Mouse (Mus musculus): Measurements from ENCODE around the gene Setd5. TPM values are rescaled to one million over a fixed set of nuclear protein-coding genes. Genes with fewer than 3 reads are reported as not detected.

Gene Setd5
- 108 and 197 TPM in 2 replicates for polyA plus RNA-seq (2012)

GRCm38 (mm10) chr6:113076686-113077516 is at the start of gene Setd5:
TSS of gene Setd5 (plus strand) at chr6:113077365.
- no peak for TF ChIP-seq GATA1 (IDR thresholded peaks at IDR 0.05; ENCODE audit: low read length)

DNA sequence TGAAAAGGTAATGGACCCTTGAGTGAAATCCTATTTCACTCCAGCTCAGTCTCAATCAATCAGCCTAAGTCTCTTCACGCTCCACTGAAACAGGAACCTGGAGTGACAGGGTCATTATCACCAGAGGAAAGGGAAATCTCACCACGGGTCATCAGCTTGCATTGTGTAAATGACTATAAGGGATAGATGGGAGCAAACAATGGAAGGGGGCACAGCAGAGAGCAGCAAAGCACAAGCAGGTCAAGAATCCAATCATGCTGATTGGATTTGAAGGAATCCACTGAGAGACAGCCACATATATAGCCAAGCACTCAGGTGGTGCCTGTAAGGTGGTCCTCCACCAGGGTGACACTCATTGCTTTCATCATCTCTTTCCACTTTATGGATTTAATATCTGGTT is 49.7 kb upstream of the Setd5 start:
- no peak for TF ChIP-seq GATA1 (IDR thresholded peaks at IDR 0.05; ENCODE audit: low read length)

- no peak for TF ChIP-seq GATA1 (IDR thresholded peaks at IDR 0.05; ENCODE audit: low read length)
Measured at GRCm38 (mm10) chr6:113029006-113029405, 48.2 kb upstream of the Setd5 start.

DNA sequence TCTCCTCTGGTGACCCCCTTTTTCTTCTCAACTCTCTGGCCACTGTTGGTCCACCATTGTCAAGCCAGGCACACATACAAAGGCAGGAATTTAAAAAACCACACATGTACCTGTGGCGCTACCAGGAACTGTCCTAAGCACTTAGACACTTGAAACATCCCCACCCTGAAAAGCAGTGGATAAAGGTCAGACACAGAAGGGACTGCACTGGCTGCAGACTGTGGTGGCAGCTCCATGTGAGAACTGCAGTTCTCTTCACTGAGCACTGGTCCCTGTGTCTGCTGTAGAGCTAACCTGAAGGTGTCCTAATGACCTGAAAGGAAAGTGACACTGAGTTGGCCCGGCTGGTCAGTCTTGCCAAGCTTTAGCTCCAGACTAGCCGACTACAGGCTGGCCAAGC is 46.6 kb upstream of the Setd5 start:
- TF ChIP-seq GATA1 (IDR thresholded peaks at IDR 0.05; ENCODE audit: low read length) = no peak

- TF ChIP-seq GATA1 (IDR thresholded peaks at IDR 0.05; ENCODE audit: low read length) = no peak
Measured at GRCm38 (mm10) chr6:113030970-113031660, 46.0 kb upstream of the Setd5 start.

DNA sequence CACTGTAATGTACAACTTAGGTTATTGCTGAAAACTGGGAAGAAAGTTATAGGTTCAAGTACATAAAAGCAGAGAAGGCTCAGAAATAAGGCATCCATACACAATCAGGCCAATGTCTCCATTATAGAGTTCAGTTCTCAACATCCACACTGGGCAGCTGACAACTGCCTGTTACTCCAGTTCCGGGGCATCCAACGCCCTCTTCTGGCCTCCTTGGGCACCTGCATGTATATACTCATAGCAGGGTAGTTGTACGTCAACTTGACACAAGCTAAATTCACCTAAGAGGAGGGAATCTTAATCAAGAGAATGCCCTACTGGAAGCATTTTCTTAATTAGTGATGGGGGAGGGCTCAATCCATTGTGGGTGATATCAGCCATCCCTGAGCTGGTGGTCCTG is 45.0 kb upstream of the Setd5 start:
- no peak for TF ChIP-seq GATA1 (IDR thresholded peaks at IDR 0.05; ENCODE audit: low read length)

- no peak for TF ChIP-seq GATA1 (IDR thresholded peaks at IDR 0.05; ENCODE audit: low read length)
Measured at GRCm38 (mm10) chr6:113033185-113033584, 44.0 kb upstream of the Setd5 start.

DNA sequence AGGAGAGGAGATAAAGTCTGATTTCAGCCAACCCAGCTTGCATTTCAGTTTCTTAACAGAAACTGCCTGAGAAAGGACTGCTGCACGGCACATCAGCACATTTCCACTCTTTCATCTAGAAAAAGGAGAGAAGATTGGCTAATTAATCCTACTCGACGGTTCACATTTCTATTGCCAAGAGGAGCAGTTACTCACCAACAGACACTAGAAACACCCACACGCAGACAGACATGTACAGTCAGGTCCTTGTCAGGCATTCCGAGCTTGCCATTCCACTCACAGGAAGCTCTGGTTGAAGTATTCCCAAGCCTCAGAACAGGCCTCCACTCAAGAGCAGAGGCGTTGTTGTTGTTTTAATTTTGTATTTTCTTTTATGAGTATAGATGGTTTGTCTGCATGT is 42.7 kb upstream of the Setd5 start:
- TF ChIP-seq GATA1 (IDR thresholded peaks at IDR 0.05; ENCODE audit: low read length) = no peak

GRCm38 (mm10) chr6:113036463-113037175 is 40.5 kb upstream of the Setd5 start:
- no peak for TF ChIP-seq GATA1 (IDR thresholded peaks at IDR 0.05; ENCODE audit: low read length)

DNA sequence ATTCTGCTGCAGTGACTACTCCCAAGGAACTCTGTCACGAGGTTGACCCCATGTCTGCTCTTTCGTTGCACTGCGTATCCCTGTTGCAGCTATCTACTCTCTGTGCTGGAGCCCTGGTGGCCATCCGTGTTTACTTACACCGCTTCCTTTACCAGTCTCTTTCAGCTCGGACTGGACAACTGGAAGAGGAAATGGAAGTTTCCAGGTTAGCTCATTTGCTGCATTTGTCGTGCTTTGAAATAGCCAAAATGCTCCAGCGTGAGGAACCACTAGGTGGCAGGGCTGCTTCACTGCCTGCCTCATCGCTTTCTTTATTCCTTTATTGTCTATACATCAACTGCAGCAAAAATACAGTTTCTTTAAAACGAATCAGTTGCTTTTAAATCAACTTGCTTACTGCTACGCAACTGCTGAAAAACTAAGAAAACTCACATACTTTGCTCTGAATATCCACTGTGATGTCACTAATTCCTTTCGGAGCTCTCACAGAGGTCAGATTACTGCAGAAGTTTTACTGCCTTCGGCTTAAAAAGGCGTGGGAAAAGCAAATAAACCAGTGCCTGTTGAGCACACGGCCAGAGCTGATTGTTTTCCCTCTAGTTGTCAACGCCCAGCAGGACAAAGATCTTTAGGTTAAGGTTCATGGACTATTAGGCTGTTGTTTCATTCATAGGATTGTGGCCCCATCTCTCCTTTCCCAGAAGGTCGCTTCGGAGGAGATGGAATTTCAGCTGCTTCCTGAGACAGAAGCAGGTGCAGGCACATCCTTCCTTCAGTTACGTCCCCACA is 39.0 kb upstream of the Setd5 start:
- TF ChIP-seq GATA1 (IDR thresholded peaks at IDR 0.05; ENCODE audit: low read length) = no peak

GRCm38 (mm10) chr6:113038735-113039058 is 38.5 kb upstream of the Setd5 start:
- TF ChIP-seq GATA1 (IDR thresholded peaks at IDR 0.05; ENCODE audit: low read length) = no peak

DNA sequence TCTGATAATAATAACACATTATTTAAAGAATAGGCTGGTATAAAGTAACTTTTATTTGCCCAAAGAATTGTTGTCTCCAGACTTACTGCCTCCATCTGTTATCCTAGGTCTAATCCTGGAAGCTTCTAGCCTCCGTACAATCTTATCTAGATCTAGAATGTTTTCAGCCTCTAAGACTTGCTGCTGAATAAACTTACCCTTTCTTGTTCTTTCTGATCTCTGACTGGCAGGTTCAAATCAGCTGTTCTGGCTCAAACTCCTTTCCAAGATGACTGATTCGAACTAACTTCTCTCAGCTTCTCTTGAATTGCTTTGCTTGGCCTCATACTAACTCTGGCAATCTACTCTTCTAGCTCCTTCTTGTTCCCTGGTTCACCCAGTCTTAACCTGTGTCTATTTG is 36.8 kb upstream of the Setd5 start:
- TF ChIP-seq GATA1 (IDR thresholded peaks at IDR 0.05; ENCODE audit: low read length) = no peak

- TF ChIP-seq GATA1 (IDR thresholded peaks at IDR 0.05; ENCODE audit: low read length) = peak; percentile 83
Measured at GRCm38 (mm10) chr6:113041215-113041990, 35.8 kb upstream of the Setd5 start.

GRCm38 (mm10) chr6:113045575-113045974 is 31.6 kb upstream of the Setd5 start:
- no peak for TF ChIP-seq GATA1 (IDR thresholded peaks at IDR 0.05; ENCODE audit: low read length)
